Mouse (Mus musculus): Measurements from ENCODE around the gene Eya2. TPM values are rescaled to one million over a fixed set of nuclear protein-coding genes. Genes with fewer than 3 reads are reported as not detected.

Gene Eya2
- polyA plus RNA-seq, 1 experiment from 2014 or later, result 15.5 TPM

- Histone ChIP-seq H3K27ac (replicated peaks) (no peak overlapping the region), H3K4me3 (ENCODE audit: low read depth, low read length) (no peak overlapping the region), H3K4me2 (replicated peaks; ENCODE audit: low read depth) (no peak overlapping the region), H3K9me3 (ENCODE audit: control insufficient read depth, low read length) (no peaks in the 10 kb centered on the region), H3K4me1 (replicated peaks; ENCODE audit: control insufficient read depth, insufficient read depth) (no peaks in the 10 kb centered on the region), H3K36me3 (ENCODE audit: control insufficient read depth, insufficient read depth, low read length) (no peaks in the 10 kb centered on the region), H3K9ac (ENCODE audit: low read length) (no peak overlapping the region), H3K27me3 (ENCODE audit: control insufficient read depth, insufficient read depth, low read length) (no peaks in the 10 kb centered on the region; the same call in 1 of the 2 replicates)
- TF ChIP-seq CTCF (IDR thresholded peaks at IDR 0.05; ENCODE audit: low read depth) (no peak), EP300 (optimal IDR thresholded peaks at IDR 0.05) (no peak)
- 24% methylated on average over 11 of the region's 11 CpGs for WGBS
- ATAC-seq (ENCODE audit: low FRiP score, low TSS enrichment), result no peak
- no peak for DNase-seq (ENCODE audit: low spot score)
Observed at GRCm38 (mm10) chr2:165741526-165742050, 146.8 kb downstream of the Eya2 start.

DNA sequence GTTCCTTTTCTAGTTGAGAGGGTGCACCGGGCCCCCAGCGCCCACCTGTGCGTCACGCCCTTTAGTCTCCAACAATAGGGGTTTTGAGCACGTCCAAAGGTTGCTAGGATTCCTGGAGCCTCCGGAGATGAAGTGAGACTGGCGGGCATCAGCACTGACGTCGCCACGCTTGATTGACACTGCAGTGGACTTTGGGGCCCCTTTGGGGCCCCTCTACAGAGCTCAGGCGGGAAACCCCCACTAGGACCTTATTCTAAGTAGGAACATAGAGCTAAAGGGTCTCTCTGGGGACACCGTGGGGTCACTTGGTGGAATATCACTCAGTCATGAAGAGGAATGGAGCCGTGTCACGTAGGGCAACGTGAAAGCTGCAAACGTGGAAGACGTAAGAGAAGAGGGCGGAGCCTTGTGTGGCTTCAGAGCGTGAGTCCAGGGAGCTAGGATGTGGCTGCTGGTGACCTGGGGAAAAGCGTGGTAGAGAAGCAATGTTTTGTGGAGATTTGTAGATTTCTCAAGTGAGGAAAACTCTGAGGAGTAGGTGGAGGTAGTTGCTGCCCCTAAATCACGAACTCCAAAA lies 147.5 kb downstream of the Eya2 start:
- Histone ChIP-seq H3K4me1 (replicated peaks; ENCODE audit: control insufficient read depth, insufficient read depth) (no peaks in the 10 kb centered on the region), H3K27ac (replicated peaks) (no peak overlapping the region), H3K9ac (ENCODE audit: low read length) (no peak overlapping the region), H3K9me3 (ENCODE audit: control insufficient read depth, low read length) (no peaks in the 10 kb centered on the region), H3K4me2 (replicated peaks; ENCODE audit: low read depth) (no peak overlapping the region), H3K27me3 (ENCODE audit: control insufficient read depth, insufficient read depth, low read length) (no peaks in the 10 kb centered on the region; the same call in 1 of the 2 replicates), H3K4me3 (ENCODE audit: low read depth, low read length) (no peak overlapping the region), H3K36me3 (ENCODE audit: control insufficient read depth, insufficient read depth, low read length) (no peaks in the 10 kb centered on the region)
- TF ChIP-seq CTCF (IDR thresholded peaks at IDR 0.05; ENCODE audit: low read depth), result no peak
- TF ChIP-seq EP300 (optimal IDR thresholded peaks at IDR 0.05), result no peak
- ATAC-seq (ENCODE audit: low FRiP score, low TSS enrichment) (no peak), DNase-seq (ENCODE audit: low spot score) (no peak)
- 41% methylated on average over 21 of the region's 21 CpGs for WGBS

GRCm38 (mm10) chr2:165745306-165746098 lies 150.7 kb downstream of the Eya2 start:
- H3K4me3 ChIP-seq (ENCODE audit: low read depth, low read length), result no peak overlapping the region
- WGBS, result 66% methylated on average over 18 of the region's 18 CpGs
- ATAC-seq (ENCODE audit: low FRiP score, low TSS enrichment), result peak; percentile 6; the same call in 1 of the 2 replicates
- no peaks in the 10 kb centered on the region; the same call in 1 of the 2 replicates for H3K27me3 ChIP-seq (ENCODE audit: control insufficient read depth, insufficient read depth, low read length)
- no peak for DNase-seq (ENCODE audit: low spot score)
- no peaks in the 10 kb centered on the region for H3K4me1 ChIP-seq (replicated peaks; ENCODE audit: control insufficient read depth, insufficient read depth)
- TF ChIP-seq CTCF (IDR thresholded peaks at IDR 0.05; ENCODE audit: low read depth), result no peak
- no peak for TF ChIP-seq EP300 (optimal IDR thresholded peaks at IDR 0.05)
- no peak overlapping the region for H3K4me2 ChIP-seq (replicated peaks; ENCODE audit: low read depth)
- H3K36me3 ChIP-seq (ENCODE audit: control insufficient read depth, insufficient read depth, low read length), result no peaks in the 10 kb centered on the region
- H3K9me3 ChIP-seq (ENCODE audit: control insufficient read depth, low read length), result no peaks in the 10 kb centered on the region
- H3K9ac ChIP-seq (ENCODE audit: low read length), result no peak overlapping the region
- H3K27ac ChIP-seq (replicated peaks), result peak overlapping the region; percentile 25

DNA sequence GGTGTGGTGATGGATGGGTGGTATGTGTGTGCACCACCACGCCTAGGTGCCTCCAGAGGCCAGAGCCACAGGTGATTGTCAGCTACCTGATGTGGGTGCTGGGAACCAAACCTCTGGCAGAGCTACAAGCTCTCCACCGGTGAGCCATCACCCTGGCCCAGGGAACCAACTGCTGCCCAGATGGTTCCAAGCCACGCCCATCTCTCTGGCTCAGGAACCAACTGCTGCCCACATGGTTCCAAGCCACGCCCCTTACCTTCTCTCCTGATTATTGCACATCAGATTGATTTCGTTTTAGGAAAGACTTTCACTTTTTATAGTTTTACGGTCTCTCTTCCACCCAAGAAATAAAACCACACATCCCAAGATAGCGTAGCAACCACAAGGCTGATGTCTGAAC lies 153.1 kb downstream of the Eya2 start:
- no peaks in the 10 kb centered on the region for H3K36me3 ChIP-seq (ENCODE audit: control insufficient read depth, insufficient read depth, low read length)
- H3K27ac ChIP-seq (replicated peaks), result no peak overlapping the region
- no peak overlapping the region for H3K9ac ChIP-seq (ENCODE audit: low read length)
- H3K9me3 ChIP-seq (ENCODE audit: control insufficient read depth, low read length), result no peaks in the 10 kb centered on the region
- no peak overlapping the region for H3K4me2 ChIP-seq (replicated peaks; ENCODE audit: low read depth)
- DNase-seq (ENCODE audit: low spot score), result peak; percentile 34
- no peak for TF ChIP-seq EP300 (optimal IDR thresholded peaks at IDR 0.05)
- no peak for TF ChIP-seq CTCF (IDR thresholded peaks at IDR 0.05; ENCODE audit: low read depth)
- 58% methylated on average over 7 of the region's 7 CpGs for WGBS
- H3K27me3 ChIP-seq (ENCODE audit: control insufficient read depth, insufficient read depth, low read length), result no peaks in the 10 kb centered on the region
- no peak overlapping the region for H3K4me3 ChIP-seq (ENCODE audit: low read depth, low read length)
- ATAC-seq (ENCODE audit: low FRiP score, low TSS enrichment), result no peak
- H3K4me1 ChIP-seq (replicated peaks; ENCODE audit: control insufficient read depth, insufficient read depth), result no peaks in the 10 kb centered on the region

DNA sequence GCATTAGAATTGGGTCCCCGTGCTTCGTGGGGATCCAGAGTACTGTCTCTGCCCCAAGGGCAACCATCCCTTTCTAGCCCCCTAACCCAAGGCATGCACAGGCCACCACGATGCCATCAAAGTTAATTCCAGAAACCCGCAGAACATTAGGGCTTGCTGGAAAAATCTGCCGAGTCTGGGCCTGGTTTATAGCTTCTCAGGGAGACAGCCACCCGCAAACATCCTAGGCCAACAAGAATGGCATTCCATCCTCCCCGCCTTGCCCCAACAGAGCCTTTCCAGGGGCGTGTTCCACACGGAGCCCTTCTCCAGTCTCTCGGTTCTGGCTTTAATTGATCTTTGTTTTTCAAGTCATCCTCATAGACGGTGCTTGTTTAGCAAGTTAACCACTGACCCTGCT lies 153.6 kb downstream of the Eya2 start:
- no peak for ATAC-seq (ENCODE audit: low FRiP score, low TSS enrichment)
- Histone ChIP-seq H3K36me3 (ENCODE audit: control insufficient read depth, insufficient read depth, low read length) (no peaks in the 10 kb centered on the region), H3K4me1 (replicated peaks; ENCODE audit: control insufficient read depth, insufficient read depth) (no peaks in the 10 kb centered on the region), H3K4me2 (replicated peaks; ENCODE audit: low read depth) (no peak overlapping the region), H3K9me3 (ENCODE audit: control insufficient read depth, low read length) (no peaks in the 10 kb centered on the region), H3K9ac (ENCODE audit: low read length) (no peak overlapping the region), H3K27ac (replicated peaks) (no peak overlapping the region), H3K4me3 (ENCODE audit: low read depth, low read length) (no peak overlapping the region), H3K27me3 (ENCODE audit: control insufficient read depth, insufficient read depth, low read length) (no peaks in the 10 kb centered on the region)
- DNase-seq (ENCODE audit: low spot score), result no peak
- TF ChIP-seq CTCF (IDR thresholded peaks at IDR 0.05; ENCODE audit: low read depth), result no peak
- no peak for TF ChIP-seq EP300 (optimal IDR thresholded peaks at IDR 0.05)
- 24% methylated on average over 11 of the region's 11 CpGs for WGBS

DNA sequence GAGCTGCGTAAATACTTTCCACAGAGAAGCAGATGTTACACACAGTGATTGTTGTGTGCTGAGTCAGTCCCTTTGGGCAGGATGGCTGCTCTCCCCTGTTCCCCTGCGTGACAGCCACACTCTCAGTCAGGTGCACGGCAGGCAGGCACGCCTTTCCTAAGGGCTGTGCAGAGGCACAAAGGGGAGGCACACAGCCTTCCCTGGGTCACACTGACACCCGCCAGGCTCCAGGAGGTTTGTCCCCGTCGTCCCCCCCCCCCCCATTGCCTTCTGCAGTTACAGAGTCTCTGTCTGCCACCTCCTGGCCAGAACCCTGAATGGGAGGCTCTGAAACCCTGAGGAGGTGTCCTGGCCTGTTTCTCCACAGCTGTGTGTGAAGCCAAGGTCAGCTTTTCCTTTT lies 156.2 kb downstream of the Eya2 start:
- Histone ChIP-seq H3K4me1 (replicated peaks; ENCODE audit: control insufficient read depth, insufficient read depth) (no peaks in the 10 kb centered on the region), H3K9ac (ENCODE audit: low read length) (no peak overlapping the region), H3K9me3 (ENCODE audit: control insufficient read depth, low read length) (no peaks in the 10 kb centered on the region), H3K4me3 (ENCODE audit: low read depth, low read length) (no peak overlapping the region), H3K27me3 (ENCODE audit: control insufficient read depth, insufficient read depth, low read length) (no peaks in the 10 kb centered on the region), H3K36me3 (ENCODE audit: control insufficient read depth, insufficient read depth, low read length) (no peaks in the 10 kb centered on the region), H3K27ac (replicated peaks) (no peak overlapping the region), H3K4me2 (replicated peaks; ENCODE audit: low read depth) (no peak overlapping the region)
- TF ChIP-seq EP300 (optimal IDR thresholded peaks at IDR 0.05) (no peak), CTCF (IDR thresholded peaks at IDR 0.05; ENCODE audit: low read depth) (peak; percentile 69)
- 32% methylated on average over 7 of the region's 7 CpGs for WGBS
- ATAC-seq (ENCODE audit: low FRiP score, low TSS enrichment) (peak; percentile 55), DNase-seq (ENCODE audit: low spot score) (peak; percentile 56)
